Comparison of ENCODE assay signal across 16 mouse cellular contexts in the genomic region with DNA sequence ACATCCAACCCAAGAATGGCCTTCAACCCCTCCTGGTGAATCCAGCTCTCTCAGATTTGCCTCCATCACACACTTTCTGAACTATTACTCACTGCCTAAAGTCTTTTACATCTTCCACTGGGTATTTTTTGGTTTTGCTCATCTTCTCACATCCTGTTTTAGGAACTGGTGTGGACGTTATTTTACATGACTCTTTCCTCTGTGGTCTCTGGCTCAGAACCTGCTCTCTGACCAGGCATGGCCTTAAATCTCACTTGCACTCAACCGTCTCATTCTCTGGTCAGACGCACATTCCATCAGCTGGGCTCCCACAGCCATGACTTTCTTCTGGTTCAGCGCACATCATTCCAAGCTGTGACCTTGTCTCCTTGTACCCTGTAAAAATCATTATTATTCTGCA. TPM values are rescaled to one million over a fixed set of nuclear protein-coding genes. Genes with fewer than 3 reads are reported as not detected.
"Had no signal": no experiment of that assay in that cellular context is flagged by ENCODE, and none has a peak within 500 bp of the region (broad histone marks: within the 10 kb centered on the region; RNA-seq: fewer than 3 reads in every experiment).

No protein-coding gene starts in this region.

- H3K4me1 ChIP-seq: midbrain, embryonic 13.5 days; midbrain, embryonic 15.5 days; neural tube, embryonic 12.5 days had no signal

- H3K27me3 ChIP-seq: megakaryocyte, embryonic 14.5 days; midbrain, embryonic 13.5 days; midbrain, embryonic 15.5 days; neural tube, embryonic 12.5 days had no signal

- ATAC-seq: midbrain, embryonic 13.5 days; midbrain, embryonic 15.5 days had no signal

- H3K9me3 ChIP-seq: megakaryocyte, embryonic 14.5 days; midbrain, embryonic 13.5 days; midbrain, embryonic 15.5 days; neural tube, embryonic 12.5 days had no signal

- H3K9ac ChIP-seq: lung, embryonic 14.5 days; midbrain, embryonic 13.5 days; midbrain, embryonic 15.5 days; neural tube, embryonic 12.5 days had no signal

- H3K36me3 ChIP-seq: midbrain, embryonic 13.5 days; midbrain, embryonic 15.5 days; neural tube, embryonic 12.5 days had no signal

- H3K4me3 ChIP-seq: megakaryocyte, embryonic 14.5 days; midbrain, embryonic 13.5 days; midbrain, embryonic 15.5 days; neural tube, embryonic 12.5 days had no signal

- H3K4me2 ChIP-seq: lung, embryonic 14.5 days; midbrain, embryonic 11.5 days; midbrain, embryonic 13.5 days; midbrain, embryonic 15.5 days; neural tube, embryonic 12.5 days had no signal

- DNase-seq: lung, adult 18-20 months; lung, embryonic 14.5 days; lung, postnatal 10 days; lung, postnatal 4 days; right cerebral cortex, postnatal 25 days; right cerebral cortex, postnatal 4 days; spleen, adult 18-20 months; thymus, adult 18-20 months; thymus, postnatal 25 days; thymus, postnatal 4 days had no signal

- H3K27ac ChIP-seq: midbrain, embryonic 13.5 days; midbrain, embryonic 15.5 days; neural tube, embryonic 12.5 days had no signal

RNA-seq across cellular contexts. Expression of a gene that starts 10.4 kb away (rescaled TPM):
- polyA plus RNA-seq: stomach, embryonic 14.5 days had no signal
